Mouse (Mus musculus): ENCODE data around the gene Erfe. TPM values are rescaled to one million over a fixed set of nuclear protein-coding genes. Genes with fewer than 3 reads are reported as not detected.

The Erfe gene
- total RNA-seq, 2 experiments from 2014 or later = 1.1 to 1.4 TPM

DNA sequence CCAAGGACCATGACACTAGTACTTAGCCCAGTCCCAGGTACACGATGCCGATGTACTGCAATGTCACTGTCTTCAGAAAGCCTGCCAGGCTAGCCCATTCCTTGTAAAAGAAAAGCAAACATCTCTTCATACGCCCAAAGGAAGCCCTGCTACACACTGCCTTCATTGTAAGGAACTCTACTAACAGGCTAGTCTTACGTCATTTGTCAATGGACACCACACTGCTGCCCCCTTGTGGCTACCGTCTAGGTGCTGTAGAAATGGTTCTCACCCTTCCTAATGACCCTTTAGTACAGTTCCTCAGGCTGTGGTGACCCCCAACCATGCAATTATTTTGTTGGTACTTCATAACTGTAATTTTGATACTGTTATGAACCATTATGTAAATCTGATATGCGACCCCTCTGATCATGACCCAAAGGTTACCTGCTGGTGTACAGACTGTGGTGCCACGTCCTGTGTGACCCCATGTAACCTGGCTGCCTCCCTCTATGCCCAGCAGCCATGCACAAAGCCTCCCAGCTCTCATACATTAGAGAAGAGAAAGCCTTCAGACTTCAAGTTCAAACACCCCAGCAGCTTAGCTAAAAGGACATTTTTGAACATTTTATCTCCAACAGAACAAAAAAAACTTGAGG, 14.3 kb downstream of the Erfe start:
- peak; percentile 88 for DNase-seq

DNA sequence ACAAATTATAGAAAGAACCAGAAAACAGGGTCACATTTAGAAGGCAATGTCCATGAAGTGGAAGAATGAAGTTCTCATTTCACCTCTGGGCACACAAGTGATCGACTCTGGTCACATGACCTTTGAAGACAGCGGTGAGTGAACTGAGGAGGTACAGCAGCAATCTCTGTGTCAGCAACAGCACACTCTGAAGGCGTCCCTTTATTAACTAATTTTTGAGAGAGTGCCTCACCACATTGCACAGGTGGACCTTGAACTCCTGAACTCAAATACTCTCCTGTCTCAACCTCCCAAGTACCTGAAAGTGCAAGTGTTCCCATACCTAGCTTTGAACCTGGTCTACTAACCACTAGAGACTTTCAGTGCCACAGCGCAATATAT, 14.9 kb downstream of the Erfe start:
- DNase-seq = no peak

DNA sequence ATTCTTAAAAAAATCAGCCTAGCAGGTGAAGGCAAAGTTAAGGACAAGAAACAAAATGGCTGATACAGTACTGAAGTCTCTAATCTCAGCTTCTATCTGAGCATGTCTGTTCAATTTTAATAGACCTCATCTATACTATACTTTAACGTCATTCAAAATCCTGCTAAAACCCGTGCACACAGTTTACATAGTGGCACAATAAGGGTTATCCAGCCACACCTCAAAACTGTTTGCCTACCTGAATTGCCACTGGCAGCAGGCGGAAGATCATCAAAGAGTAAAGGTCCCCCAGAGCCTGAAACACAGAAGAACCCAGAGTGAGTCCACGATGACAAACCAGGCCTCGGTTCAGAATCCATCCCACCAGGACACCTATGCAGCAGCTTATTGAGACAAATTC, 24.1 kb downstream of the Erfe start:
- no peak for DNase-seq

DNA sequence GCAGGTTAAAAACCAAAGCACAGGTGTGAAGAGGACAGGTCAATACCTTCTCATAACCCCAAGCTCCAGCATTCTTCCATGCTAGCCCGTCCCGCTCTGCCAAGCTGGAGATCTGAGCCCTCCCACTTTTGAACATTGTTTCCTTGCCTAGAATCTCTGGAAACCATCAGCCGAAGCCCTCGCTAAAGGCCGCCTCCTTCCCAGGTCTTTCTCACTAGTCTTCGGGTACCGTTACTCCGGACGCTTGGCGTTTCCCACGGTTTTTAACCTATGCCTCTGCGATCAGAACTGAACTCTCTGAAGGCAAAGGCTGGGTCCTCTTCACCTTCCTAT, 31.7 kb downstream of the Erfe start:
- peak; percentile 25 for DNase-seq

DNA sequence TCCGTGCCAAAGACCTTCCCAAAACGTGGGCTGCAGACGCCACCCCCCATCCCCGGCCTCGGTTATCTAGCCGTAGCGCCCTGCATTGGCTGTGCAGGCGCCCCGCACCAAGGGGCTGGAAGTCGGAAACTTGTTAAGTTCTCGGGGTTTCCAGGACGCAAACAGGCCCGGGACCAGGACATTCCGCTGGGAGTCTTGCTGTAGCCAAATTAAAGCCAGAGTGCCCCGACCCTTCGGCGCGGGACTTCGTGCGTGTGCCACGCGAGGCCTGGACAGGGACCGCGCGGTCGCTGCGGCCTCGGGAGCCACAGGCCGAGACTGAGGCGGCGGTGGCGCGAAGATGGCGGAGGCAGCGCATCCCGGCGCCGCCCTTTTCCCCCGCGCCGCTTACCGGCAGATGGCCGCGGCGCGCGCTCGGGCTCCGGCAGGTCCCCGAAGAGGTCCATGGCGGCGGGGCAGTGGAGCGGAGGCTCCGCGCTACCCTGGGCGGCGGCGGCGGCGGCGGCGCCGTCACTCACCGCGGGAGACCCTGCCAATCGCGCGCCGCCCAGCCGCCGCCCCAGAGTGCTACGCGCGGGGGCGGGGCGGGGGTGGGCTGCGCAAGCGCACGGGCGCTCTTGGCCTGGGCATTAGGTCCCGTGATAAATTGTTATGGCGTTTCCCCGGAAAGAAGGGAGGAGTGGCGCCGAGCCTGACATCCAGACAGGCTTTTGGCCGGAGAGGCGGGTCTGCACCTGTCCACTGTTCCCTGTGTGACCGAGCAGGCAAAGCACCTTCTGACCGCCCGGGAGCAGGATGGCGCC, 32.2 kb downstream of the Erfe start, which contains the start of gene Ilkap:
Gene Ilkap, minus strand, starts transcription at position 556 of the 803 bp plus-strand sequence.
- DNase-seq = peak; percentile 86

DNA sequence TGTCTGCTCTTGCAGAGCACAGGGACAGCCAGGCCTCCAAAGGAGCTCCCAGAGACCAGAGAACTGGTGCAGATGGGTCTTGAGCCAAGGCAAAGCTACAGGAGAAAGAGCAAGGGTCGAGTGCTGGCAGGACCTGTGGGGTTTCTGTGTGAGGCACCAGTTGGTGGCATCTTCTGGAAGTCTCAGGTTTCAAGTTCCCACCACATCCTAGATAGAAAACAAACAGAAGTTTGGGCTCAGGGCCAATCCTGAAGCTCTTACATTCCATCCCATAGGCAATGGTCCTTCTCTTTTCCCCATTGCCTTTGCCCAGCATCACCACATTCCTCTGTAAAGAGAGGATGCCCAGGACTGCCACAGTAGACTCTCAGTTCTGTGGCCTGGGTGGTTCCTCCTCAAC, 38.7 kb downstream of the Erfe start:
- DNase-seq = no peak

DNA sequence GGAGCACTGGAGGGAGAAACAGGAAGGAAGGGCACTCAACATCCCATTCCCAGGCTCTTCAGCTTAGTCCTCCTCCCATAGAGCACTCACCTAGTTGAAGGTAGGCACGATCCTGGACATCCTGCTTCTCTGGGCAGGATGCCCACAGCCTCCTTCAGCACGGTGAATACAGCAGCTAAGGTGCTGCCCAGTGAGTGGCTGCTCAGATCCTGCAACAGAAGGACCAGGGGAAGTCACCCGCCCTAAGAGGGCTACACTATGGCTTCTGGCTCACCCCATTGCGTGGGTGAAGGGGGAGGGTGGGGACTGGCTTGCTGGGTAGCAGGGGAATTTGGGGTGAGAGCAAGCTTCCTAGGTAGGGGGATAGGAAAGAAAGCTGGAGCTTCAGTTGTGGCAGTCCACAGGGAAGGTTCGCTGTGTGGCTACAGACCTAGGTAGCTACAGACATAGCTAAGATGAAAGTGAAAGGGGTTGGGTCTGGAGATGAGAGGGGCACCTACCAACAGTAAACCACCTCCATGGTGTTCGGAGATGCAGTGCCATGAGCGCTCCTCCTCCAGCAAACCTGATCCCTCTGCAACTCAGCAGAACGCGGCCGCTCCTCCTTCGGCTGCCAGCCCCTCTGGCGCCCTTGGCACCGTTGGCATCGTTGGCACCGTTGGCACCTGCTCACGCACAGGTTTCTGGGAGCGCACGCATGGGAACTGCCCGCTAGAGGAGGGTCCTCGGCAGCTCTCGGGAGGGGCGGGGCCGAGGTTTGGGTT, 39.4 kb downstream of the Erfe start:
- DNase-seq = peak; percentile 30

DNA sequence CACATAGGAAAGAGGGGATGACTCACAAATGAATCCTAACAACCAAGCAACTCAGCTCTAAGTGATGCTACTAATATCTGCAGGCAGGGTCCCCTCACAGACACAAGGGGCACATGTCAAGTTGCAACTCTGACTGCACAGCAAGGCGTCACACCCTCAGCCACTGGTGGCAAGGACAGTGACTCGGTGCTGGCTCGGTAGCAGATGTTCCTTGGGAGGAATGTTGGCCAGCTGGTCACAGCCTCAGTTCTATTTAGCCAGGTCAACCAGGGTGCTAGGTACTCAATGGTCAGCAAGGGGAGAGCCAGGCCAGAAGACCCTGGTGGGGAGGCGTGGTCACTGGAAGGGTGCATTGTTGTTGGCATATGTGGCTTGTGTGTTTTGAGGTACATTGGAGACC, 41.6 kb downstream of the Erfe start:
- no peak for DNase-seq

DNA sequence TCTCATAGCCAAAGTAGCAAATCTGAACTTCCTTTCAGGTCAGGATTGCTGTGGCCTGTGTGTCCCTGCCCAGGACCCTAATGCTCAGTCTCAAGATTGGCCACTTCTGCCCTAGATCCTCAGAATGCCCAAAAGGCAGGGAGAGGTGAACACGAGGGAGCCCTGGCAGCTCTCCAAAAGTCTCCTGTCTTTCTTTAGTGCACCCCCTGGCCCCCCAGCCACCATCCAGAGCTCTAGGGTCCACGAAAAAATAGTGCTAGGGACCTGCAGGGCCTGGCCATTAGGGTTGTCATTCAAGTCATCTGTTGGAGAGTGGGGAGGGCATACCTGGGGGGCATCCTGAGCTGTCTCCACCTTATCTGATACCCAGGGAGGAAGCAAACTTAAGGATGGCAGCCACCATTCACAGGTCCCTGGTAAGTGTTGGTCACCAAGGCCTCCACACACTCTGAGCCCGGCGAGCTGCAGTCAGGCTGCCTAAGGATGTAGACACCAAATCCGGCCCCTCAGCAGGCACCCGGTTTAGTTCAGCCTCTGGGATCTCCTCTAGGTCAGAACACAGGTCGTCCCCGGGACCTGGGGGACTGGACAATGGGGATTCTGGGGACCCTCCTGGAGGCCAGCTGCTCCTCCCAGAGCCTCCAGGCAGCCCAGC, 45.5 kb downstream of the Erfe start:
- no peak for DNase-seq

DNA sequence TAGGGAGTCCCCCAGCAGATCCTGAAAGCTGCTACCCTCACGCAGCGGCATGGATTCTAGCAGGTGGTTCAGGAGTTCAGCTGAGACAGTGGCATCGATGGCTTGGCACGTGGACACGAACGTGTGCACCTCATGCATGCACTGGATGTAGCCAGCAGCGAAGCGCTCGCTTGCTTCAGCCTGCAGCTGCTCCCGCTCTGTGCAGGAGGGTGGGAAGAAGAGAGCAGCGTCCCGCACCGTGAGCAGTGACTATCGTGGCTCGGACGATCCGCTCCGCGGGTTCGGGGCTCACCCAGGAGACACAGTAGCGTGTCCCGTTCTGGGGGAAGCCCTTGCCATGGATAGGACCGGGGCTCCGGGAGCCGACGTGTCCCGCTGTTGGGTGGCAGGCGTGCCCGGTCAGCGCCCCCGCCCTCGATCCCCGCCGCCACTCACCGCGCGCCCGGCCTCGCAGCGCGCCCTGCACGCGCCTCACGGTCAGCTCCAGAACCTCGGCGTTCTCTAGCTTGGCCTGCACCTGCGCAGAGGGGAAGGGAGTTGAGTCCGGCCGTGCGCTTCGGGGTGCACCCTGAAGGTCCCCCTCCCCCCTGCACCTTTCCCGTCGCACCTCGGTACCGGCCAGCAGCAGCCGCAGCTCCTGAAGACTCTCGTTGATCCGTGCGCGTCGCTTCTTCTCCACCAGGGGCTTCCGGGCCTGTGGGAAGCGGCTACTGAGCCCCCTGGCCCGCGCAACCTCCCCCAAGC, 46.2 kb downstream of the Erfe start:
- peak; percentile 46 for DNase-seq

DNA sequence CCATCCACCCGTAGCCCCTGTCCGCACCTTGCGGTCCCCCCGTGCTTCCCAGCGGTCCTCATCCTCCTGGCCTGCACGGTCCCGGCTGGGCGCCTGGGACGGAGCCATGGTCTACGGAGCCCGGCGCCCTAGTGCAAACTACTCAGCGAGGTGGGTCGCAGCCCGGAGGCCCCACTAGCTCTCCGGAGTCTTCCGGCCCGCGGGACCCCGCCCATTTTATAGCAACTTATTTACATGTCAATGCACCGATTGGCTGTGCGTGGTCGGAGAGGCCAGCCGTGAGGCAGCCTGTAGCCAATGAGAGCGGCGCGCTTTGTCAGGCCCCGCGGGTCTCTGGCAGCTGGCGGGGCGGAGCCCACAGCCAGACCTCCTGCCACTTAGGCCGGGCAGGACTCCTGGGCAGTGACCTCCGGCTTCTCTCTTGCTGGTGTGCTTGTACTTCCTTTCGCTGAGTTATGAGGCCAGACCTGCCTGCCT, 46.8 kb downstream of the Erfe start:
- DNase-seq = peak; percentile 95

DNA sequence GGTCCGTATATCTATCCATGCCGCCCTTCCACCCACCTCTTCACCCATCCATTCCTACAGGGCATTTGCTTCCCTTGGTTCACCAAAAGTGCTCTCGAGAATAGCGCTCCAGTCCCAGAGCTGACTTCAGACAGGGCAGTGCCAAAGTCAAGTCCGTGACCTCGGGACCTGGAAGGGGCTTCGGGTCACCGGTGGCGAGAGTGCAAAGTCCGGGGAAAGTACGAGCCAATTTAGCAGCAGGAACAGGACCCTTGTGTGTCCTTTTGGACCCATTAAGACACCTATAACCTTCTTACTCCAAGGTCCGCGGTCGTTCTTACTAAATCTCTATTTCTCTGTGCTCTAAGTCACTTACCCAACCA, 47.3 kb downstream of the Erfe start:
- peak; percentile 30 for DNase-seq

DNA sequence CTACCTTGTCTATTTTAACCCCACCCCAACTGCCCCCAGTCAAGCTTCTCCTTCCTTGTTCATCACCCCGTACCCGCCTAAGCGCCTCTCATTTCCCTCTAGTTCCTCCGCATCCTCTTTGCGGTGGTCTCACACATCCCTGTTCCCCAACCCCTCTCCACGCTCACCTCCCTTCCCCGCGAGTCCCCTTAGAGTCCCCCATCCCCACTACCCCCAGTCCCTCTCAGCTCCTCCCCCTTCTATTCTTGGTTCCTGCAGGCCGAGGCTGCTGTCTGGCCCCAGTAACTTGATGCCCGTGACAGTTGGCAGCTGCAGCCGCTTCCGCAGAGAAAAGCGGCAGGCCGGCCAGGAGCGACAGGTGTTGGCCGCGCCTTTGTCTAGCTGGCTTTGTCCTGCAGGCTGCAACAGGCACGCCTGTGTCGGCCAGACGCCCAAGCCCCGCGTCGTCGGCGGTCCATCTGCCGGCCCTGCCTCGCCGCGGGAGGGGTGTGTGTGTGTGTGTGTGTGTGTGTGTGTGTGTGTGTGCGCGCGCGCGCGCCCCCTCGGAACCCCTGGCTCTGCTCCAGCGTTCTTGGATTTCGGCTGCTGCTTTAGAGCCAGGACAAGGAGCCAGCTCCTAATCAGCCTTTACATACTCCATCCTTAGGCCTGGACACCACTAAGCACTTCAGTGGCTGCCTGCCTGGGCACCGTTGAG, 47.8 kb downstream of the Erfe start, which contains the start of gene Hes6:
Gene Hes6, minus strand, starts transcription at position 141 of the 697 bp plus-strand sequence.
- peak; percentile 90 for DNase-seq

DNA sequence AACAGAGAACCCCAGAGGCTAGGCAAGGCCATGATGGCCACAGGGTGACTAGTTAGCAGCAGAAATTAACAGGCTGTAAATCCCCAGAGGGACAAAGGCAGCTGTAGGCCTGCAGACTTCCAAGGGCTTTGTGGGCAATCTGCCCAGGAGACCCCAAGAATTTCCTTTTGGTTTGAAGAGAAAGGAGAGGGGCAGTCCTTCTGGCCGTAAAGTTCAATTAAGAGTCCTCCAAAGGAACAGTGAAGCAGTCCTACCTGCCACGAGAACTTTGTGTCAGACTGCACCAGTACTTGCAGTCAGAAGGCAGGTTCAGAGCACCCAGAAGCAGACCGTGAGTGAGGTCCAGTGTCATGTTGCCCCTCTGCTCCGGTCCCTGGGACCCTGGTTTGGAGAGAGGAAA, 48.7 kb downstream of the Erfe start:
- no peak for DNase-seq

DNA sequence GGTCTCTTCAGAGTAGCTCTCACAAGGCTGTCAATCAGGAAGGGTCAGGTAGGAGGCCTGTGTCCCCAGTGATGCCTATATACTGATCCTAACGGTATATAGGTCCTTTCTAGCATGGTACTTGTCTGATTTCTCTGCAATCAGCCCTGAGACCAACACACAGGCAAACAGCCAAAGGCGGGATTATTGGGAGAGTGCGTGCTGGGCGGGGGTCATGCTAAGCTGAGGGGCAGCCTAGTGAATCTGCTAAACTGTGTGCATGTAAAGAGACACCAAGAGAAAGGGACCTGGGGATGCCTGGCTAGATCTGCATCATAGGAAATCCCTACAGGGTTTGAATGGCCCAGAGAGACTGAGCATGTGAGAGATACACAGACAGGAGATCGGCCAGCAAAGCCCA, 49.1 kb downstream of the Erfe start:
- DNase-seq = no peak

DNA sequence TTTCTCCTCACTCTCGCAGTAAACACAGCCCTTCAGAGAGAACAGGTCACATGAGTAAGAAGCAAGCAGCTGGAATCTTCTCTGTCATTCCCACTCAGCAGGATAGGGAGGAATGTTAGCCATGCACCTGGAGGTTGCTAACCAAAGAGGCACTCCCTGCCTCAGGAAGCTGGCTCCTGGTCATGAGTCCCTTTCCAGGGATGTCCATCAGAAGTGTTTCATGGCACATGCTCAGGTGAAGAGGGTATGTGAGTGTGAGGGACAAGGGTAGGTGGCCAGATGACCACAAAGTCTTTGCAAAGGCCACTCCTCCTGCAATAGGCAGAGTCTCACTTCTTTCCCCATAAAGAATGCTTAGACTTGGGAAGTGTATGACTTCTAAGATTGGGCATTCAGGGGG, 51.8 kb downstream of the Erfe start:
- no peak for DNase-seq

DNA sequence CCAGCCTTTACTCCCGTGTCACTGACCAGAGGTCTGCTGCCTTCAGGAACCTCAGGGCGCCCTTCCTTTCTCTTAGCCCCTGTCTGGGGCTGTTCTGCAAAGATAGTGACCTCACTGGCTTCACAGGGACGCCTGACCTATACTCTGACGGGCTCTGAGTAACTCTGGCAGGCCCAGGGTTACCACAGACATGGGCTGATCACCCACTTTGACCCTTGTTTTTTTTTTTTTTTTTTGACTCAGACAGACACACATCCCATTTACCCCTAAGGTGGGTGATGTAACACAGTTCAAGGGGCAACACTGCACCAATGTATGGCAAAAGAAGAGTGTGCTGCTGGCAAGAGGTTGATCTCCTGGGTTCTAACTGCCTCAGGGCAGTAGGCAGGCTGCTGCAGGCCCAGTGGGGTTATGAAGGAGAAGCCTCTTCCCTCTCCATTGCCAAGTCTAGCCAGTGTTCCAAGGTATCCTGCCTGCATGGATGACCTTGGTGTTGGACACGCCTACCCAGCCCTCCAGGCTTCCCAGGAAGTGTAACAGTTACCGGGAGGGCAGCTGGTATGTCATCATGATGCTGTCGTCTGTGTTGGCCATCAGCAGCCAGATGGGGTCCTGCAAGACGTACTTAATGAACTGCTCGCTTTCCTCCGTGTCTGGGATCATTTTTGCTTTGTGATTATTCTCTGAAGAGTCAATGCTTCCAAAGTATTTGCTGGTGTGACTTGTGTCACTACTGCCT, 53.8 kb downstream of the Erfe start:
- no peak for DNase-seq

DNA sequence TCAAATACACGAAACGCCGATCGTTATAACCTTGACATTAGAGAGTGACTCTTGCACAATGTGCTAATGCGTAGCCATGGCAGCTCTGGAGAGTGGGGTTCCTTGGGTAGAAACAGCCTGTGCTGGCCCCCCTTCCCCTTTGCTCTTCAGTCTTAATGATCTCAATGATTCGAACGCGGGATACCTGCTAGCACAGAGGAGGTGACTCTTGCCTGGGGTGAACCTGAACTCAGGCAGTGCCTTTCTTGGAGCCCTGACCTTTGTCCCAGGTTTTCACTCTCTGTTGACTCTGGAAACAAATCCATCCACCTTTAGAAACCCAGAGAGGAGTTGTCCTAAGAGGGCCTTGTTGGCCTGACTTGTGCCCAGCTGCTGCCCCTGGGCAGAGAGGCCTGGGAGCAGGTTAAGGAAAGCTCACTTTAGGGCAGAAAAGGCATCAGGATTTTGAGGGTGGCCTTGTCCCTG, 54.4 kb downstream of the Erfe start:
- DNase-seq = no peak

Measured in heart, postnatal 4 days (tissue).